27 mouse cellular contexts compared by ENCODE assay signal in the genomic region with DNA sequence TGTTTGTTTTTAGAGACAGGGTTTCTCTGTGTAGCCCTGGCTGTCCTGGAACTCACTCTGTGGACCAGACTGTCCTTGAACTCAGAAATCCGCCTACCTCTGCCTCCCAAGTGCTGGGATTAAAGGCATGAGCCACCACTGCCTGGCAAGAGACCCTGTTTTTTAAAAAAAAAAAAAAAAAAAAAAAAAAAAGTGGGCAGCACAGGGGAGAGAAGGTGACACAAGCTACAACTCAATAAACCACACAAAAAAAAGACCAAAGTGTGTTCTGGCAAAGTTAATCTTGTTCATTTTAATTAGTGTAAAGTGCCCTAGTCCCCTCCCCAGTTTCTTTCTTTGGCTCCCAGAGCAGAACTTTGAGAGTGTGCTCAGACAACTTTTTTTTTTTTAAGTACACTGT.
"Had no signal": no experiment of that assay in that cellular context is flagged by ENCODE, and none has a peak within 500 bp of the region (broad histone marks: within the 10 kb centered on the region; RNA-seq: fewer than 3 reads in every experiment).

No protein-coding gene starts in this region.

- H3K4me1 ChIP-seq: embryonic facial prominence, embryonic 10.5 days; embryonic facial prominence, embryonic 12.5 days; embryonic facial prominence, embryonic 13.5 days; embryonic facial prominence, embryonic 15.5 days; forebrain, embryonic 10.5 days; forebrain, embryonic 12.5 days; forebrain, embryonic 13.5 days had no signal

- H3K4me2 ChIP-seq: embryonic facial prominence, embryonic 12.5 days; embryonic facial prominence, embryonic 13.5 days; embryonic facial prominence, embryonic 15.5 days; forebrain, embryonic 12.5 days; forebrain, embryonic 13.5 days; forebrain, embryonic 15.5 days had no signal

- H3K36me3 ChIP-seq: forebrain, embryonic 15.5 days had no signal

- H3K27ac ChIP-seq: embryonic facial prominence, embryonic 10.5 days; embryonic facial prominence, embryonic 12.5 days; embryonic facial prominence, embryonic 13.5 days; embryonic facial prominence, embryonic 15.5 days; forebrain, embryonic 10.5 days; forebrain, embryonic 12.5 days; forebrain, embryonic 13.5 days; forebrain, embryonic 15.5 days; gastrocnemius, adult 2 months; heart, adult 2 months had no signal

- ATAC-seq: forebrain, embryonic 13.5 days; forebrain, embryonic 14.5 days; forebrain, embryonic 15.5 days; forebrain, embryonic 16.5 days; forebrain, postnatal 0 days had no signal

- H3K4me3 ChIP-seq: embryonic facial prominence, embryonic 10.5 days; embryonic facial prominence, embryonic 12.5 days; embryonic facial prominence, embryonic 13.5 days; embryonic facial prominence, embryonic 15.5 days; erythroblast, embryonic 14.5 days; forebrain, embryonic 10.5 days; forebrain, embryonic 12.5 days; forebrain, embryonic 13.5 days; forebrain, embryonic 15.5 days; gastrocnemius, adult 2 months; heart, adult 2 months had no signal

- H3K9me3 ChIP-seq: embryonic facial prominence, embryonic 10.5 days; embryonic facial prominence, embryonic 12.5 days; embryonic facial prominence, embryonic 13.5 days; embryonic facial prominence, embryonic 15.5 days; forebrain, embryonic 10.5 days; forebrain, embryonic 12.5 days; forebrain, embryonic 13.5 days; forebrain, embryonic 15.5 days had no signal

- H3K27me3 ChIP-seq: embryonic facial prominence, embryonic 12.5 days; embryonic facial prominence, embryonic 13.5 days; embryonic facial prominence, embryonic 15.5 days; forebrain, embryonic 12.5 days; forebrain, embryonic 13.5 days; forebrain, embryonic 15.5 days had no signal

- DNase-seq: cerebellum, adult 8-10 months; cerebellum, adult 9-10 months; cerebellum, adult 9-11 months; cerebellum, postnatal 10 days; cerebellum, postnatal 14 days; cerebellum, postnatal 25 days; cerebellum, postnatal 36 days; embryo, embryonic 11 days; forebrain, postnatal 0 days; gastrocnemius, adult 2 months; gastrocnemius, postnatal 10 days; gastrocnemius, postnatal 14 days; gastrocnemius, postnatal 25 days; gastrocnemius, postnatal 36 days; heart, adult 18-20 months; heart, adult 2 months had no signal

- H3K9ac ChIP-seq: embryonic facial prominence, embryonic 12.5 days; embryonic facial prominence, embryonic 13.5 days; embryonic facial prominence, embryonic 15.5 days; forebrain, embryonic 12.5 days; forebrain, embryonic 13.5 days; forebrain, embryonic 15.5 days; forebrain, postnatal 0 days had no signal
